Mouse (Mus musculus) heart, embryonic 13.5 days (tissue): ENCODE data around the gene Cib4. TPM values are rescaled to one million over a fixed set of nuclear protein-coding genes. Genes with fewer than 3 reads are reported as not detected.

Experiments
- ATAC-seq: fragments of 200-750 bp; cut with Nextera tagmentation; 2 replicates; pipeline ENCODE4 v1.8.0; 2017; ENCODE audit warnings: moderate TSS enrichment; ENCODE audit not compliant: insufficient number of reproducible peaks, low FRiP score, low TSS enrichment; ENCODE audit errors: extremely low read depth
- H3K27ac ChIP-seq: fragments of 300-500 bp; sonication (generic); replicated peaks from 2 replicates; pipeline ENCODE4 v1.5.1; 2015; ENCODE audit warnings: moderate library complexity, mild to moderate bottlenecking, inconsistent platforms
- H3K27me3 ChIP-seq: fragments of 300-500 bp; sonication (generic); replicated peaks from 2 replicates; pipeline ENCODE4 v1.6.1; 2015; ENCODE audit warnings: mild to moderate bottlenecking, inconsistent platforms
- H3K36me3 ChIP-seq: fragments of 300-500 bp; sonication (generic); 2 replicates; pipeline ENCODE4 v1.6.1; 2015; ENCODE audit warnings: mild to moderate bottlenecking, inconsistent platforms
- H3K4me1 ChIP-seq: fragments of 300-500 bp; sonication (generic); 2 replicates; pipeline ENCODE4 v1.6.1; 2015; ENCODE audit warnings: inconsistent platforms
- H3K4me2 ChIP-seq: fragments of 300-500 bp; sonication (generic); 2 replicates; pipeline ENCODE4 v1.6.1; 2015; ENCODE audit warnings: inconsistent platforms, mild to moderate bottlenecking, moderate library complexity
- H3K4me3 ChIP-seq: fragments of 300-500 bp; sonication (generic); 2 replicates; pipeline ENCODE4 v1.5.1; 2015; ENCODE audit warnings: moderate library complexity, mild to moderate bottlenecking, inconsistent platforms
- H3K9ac ChIP-seq: fragments of 300-500 bp; sonication (generic); 2 replicates; pipeline ENCODE4 v1.6.1; 2015; ENCODE audit warnings: inconsistent platforms, mild to moderate bottlenecking, moderate library complexity
- H3K9me3 ChIP-seq: fragments of 300-500 bp; sonication (generic); 2 replicates; pipeline ENCODE4 v1.6.1; 2016; ENCODE audit warnings: inconsistent platforms
- WGBS: fragments of 180-500 bp; shearing (Covaris S2); methylation state at CpG from one replicate; pipeline ENCODE4 v1.1.7; 2015; ENCODE audit warnings: mixed read lengths; 5-methylcytosine and 5-hydroxymethylcytosine counted together
- polyA plus RNA-seq: library from polyadenylated mRNA; unstranded; fragments of >200 nt; fragmentation: Nextera tagmentation; extraction: Ambion mirVana; gene quantifications from 2 replicates; pipeline ENCODE4 v1.2.1, GENCODE M21; 2015

Cib4 gene
- polyA plus RNA-seq, 1 experiment from 2014 or later, result not detected

DNA sequence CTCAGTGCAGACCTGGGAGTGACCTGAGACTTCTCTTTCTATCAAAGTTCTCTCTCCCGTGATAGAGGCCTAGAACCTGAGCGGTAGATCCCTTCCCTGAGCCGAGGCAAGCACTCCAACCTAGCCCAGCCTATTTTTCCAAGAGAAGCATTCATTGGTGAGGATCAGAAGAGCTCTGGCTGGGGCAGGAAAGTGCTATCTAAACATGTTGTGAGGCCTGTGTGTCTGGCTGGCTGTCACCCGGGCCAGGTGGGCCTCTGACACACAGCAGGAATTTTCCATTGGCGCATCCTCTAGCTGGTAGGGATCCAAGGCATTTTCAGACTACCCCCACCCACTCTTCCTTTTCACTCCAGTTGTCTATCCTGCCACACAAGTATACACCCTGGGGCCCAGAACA, 26.2 kb upstream of the Cib4 start:
- no peak overlapping the region for H3K4me2 ChIP-seq
- H3K9ac ChIP-seq, result no peak overlapping the region

DNA sequence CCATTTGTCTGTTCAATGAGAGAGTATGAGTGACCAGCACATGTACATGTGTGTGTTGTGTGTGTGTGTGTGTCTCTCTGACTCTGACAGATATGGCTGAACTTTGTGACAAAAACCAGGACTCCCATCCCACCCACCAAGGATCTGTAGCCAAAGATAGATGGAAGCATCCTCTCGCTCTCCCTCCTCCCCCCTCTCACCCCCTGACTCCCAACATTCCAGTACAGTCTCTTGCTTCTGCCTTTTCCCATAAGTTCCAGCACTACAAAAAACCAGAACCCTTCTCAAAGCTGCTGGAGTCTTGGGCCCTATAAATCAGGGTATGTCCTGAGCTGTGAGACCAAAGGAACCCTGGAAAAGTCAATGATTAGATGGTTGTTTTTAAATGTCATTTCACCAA, 22.8 kb upstream of the Cib4 start:
- Histone ChIP-seq H3K9me3 (no peaks in the 10 kb centered on the region), H3K4me3 (no peak overlapping the region), H3K27ac (no peak overlapping the region), H3K9ac (no peak overlapping the region), H3K27me3 (no peaks in the 10 kb centered on the region), H3K36me3 (no peaks in the 10 kb centered on the region), H3K4me1 (peaks cover 32% of the 10 kb centered on the region), H3K4me2 (no peak overlapping the region)
- 64% methylated on average over 1 of the region's 1 CpGs for WGBS
- no peak for ATAC-seq

More for the DNA sequence above, 26.2 kb upstream of the Cib4 start:
- H3K27ac ChIP-seq, result peak overlapping the region; percentile 88
- H3K4me1 ChIP-seq, result peaks cover 50% of the 10 kb centered on the region
- WGBS, result 18% methylated on average over 5 of the region's 5 CpGs
- H3K36me3 ChIP-seq, result no peaks in the 10 kb centered on the region
- ATAC-seq, result peak; percentile 53; the same call in 1 of the 2 replicates
- H3K27me3 ChIP-seq, result no peaks in the 10 kb centered on the region
- no peak overlapping the region for H3K4me3 ChIP-seq
- 0 out of 2 replicates have a peak, but pooled peaks cover 3% of the 10 kb centered on the region for H3K9me3 ChIP-seq

DNA sequence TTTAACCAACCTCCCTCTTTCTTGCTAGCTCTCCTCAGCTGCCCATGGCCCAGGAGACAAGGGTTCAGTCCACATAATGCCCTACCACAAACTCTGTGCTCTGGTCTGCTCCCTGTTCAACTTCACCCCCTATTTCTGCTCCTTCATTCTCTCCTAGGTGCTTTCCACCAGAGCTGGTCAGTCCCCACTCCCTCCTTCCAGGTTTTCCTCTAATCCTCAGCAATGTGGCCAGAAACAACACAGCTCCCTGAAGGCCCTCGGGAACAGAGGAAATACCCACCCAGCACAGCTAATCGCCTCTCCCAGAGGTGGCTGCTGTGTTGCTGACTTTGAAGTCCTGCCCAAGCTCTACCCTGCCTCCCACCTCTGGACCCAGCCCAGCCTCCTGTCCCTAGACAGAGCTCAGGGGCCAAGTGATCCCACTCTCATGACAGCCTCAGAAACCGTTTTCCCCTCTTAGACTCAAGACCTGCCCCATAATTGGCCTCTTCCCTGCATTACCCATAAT, 14.4 kb upstream of the Cib4 start:
- Histone ChIP-seq H3K4me3 (no peak overlapping the region), H3K9ac (no peak overlapping the region), H3K4me1 (peaks cover 19% of the 10 kb centered on the region), H3K4me2 (no peak overlapping the region), H3K9me3 (peaks cover 4% of the 10 kb centered on the region; the same call in 1 of the 2 replicates), H3K27ac (no peak overlapping the region), H3K27me3 (no peaks in the 10 kb centered on the region), H3K36me3 (no peaks in the 10 kb centered on the region)
- WGBS, result 19% methylated on average over 3 of the region's 3 CpGs
- peak; percentile 19 for ATAC-seq

DNA sequence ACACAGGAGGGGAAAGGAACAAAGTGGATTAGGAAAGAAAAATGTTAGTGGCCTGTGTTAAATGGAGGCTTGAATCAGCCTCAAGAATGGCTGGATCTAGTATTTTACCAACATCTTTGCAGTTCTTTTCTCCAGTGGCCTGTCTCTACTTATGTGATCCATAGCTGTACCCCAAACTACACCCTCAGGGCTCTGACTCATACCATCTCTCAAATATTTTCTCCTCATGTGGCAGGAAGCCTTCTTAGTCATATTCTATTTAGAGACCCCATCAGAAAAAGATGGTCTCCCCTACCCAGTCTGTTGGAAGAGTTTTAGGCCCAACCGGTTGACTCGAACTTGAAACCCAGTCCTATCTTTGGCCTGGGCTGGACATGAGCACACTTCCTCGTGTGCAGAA, 13.8 kb upstream of the Cib4 start:
- WGBS, result 75% methylated on average over 3 of the region's 3 CpGs
- no peaks in the 10 kb centered on the region for H3K36me3 ChIP-seq
- no peak for ATAC-seq
- H3K4me3 ChIP-seq, result no peak overlapping the region
- peaks cover 4% of the 10 kb centered on the region; the same call in 1 of the 2 replicates for H3K9me3 ChIP-seq
- H3K27me3 ChIP-seq, result no peaks in the 10 kb centered on the region
- H3K4me1 ChIP-seq, result peaks cover 25% of the 10 kb centered on the region
- no peak overlapping the region for H3K9ac ChIP-seq
- no peak overlapping the region for H3K4me2 ChIP-seq
- H3K27ac ChIP-seq, result no peak overlapping the region

DNA sequence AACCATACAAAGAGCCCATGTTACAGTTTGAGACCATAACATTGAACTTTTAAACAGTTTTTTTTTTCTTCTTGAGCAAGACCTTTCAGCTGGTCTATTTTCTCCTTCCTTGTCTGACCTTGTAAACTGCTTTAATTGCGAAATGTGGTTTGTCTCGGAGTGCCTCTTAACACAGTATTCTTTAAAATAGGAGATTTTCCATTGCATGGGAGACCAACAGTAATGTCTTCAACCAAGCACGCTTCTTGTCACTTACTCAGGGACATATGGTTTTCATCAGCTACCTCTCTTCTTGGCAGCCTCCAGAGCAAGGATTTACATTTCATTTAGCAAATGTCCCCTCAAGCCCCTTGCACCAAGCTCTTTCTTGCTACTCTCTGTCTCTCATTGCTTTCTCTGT, 10.6 kb upstream of the Cib4 start:
- H3K27ac ChIP-seq, result no peak overlapping the region
- H3K36me3 ChIP-seq, result no peaks in the 10 kb centered on the region
- H3K9ac ChIP-seq, result no peak overlapping the region
- H3K4me1 ChIP-seq, result peaks cover 28% of the 10 kb centered on the region
- H3K27me3 ChIP-seq, result no peaks in the 10 kb centered on the region
- H3K9me3 ChIP-seq, result no peaks in the 10 kb centered on the region
- 64% methylated on average over 3 of the region's 3 CpGs for WGBS
- no peak for ATAC-seq
- no peak overlapping the region for H3K4me3 ChIP-seq
- no peak overlapping the region for H3K4me2 ChIP-seq

- Histone ChIP-seq H3K27ac (no peak overlapping the region), H3K27me3 (no peaks in the 10 kb centered on the region), H3K4me2 (no peak overlapping the region), H3K4me3 (no peak overlapping the region), H3K9ac (no peak overlapping the region), H3K4me1 (peaks cover 28% of the 10 kb centered on the region), H3K9me3 (no peaks in the 10 kb centered on the region), H3K36me3 (no peaks in the 10 kb centered on the region)
- ATAC-seq, result no peak
- WGBS, result 40% methylated on average over 8 of the region's 8 CpGs
Observed at GRCm38 (mm10) chr5:30554981-30555380, 9.3 kb upstream of the Cib4 start.

DNA sequence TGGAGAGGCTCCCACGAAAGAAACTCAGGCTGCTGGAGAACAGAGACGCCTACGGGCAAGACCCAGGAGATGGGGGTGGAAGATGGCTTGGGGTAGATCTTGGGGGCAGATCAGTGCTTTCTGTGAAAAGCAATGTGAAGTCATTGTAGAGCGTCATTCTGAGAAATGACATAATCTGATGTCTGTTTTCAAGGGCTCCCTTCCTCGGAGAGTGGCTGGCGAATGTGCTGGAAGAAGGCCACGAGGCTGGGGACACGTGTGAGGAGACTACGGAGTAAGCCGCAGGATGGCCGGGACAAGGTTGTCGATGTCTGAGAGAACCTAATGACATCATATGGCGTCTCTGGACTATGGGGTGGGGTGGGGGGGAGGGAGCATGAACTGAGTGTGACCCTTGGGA, 8.3 kb upstream of the Cib4 start:
- no peaks in the 10 kb centered on the region for H3K27me3 ChIP-seq
- H3K9ac ChIP-seq, result no peak overlapping the region
- H3K36me3 ChIP-seq, result no peaks in the 10 kb centered on the region
- H3K27ac ChIP-seq, result no peak overlapping the region
- no peaks in the 10 kb centered on the region for H3K9me3 ChIP-seq
- H3K4me1 ChIP-seq, result peaks cover 28% of the 10 kb centered on the region
- WGBS, result 72% methylated on average over 13 of the region's 13 CpGs
- H3K4me2 ChIP-seq, result no peak overlapping the region
- no peak for ATAC-seq
- H3K4me3 ChIP-seq, result no peak overlapping the region

DNA sequence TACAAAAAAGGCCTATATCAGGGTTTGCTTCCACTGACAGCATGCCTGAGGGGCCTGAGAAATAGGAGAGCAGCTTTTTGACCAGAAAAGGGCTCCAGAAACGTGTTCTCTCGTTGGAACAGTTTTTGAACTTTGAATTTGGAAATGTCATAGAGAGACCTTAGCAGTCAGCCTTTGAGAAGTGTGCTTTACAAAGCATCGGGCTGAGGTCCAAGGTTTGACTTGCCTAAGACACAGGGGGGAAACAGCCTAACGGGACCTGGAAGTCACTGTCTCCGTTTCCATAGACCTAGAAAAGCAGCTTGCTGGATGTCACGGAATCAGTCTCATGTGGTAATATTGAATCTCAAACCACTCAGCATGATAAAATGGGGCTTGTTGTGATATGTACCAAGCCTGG, 6.4 kb upstream of the Cib4 start:
- no peaks in the 10 kb centered on the region for H3K27me3 ChIP-seq
- no peaks in the 10 kb centered on the region for H3K36me3 ChIP-seq
- H3K4me1 ChIP-seq, result peaks cover 35% of the 10 kb centered on the region
- no peak overlapping the region for H3K4me3 ChIP-seq
- 77% methylated on average over 6 of the region's 6 CpGs for WGBS
- H3K4me2 ChIP-seq, result no peak overlapping the region
- no peak for ATAC-seq
- H3K27ac ChIP-seq, result no peak overlapping the region
- H3K9me3 ChIP-seq, result no peaks in the 10 kb centered on the region
- H3K9ac ChIP-seq, result no peak overlapping the region

- no peak for ATAC-seq
- 81% methylated on average over 8 of the region's 8 CpGs for WGBS
- no peaks in the 10 kb centered on the region for H3K36me3 ChIP-seq
- no peak overlapping the region for H3K27ac ChIP-seq
- no peak overlapping the region for H3K9ac ChIP-seq
- H3K27me3 ChIP-seq, result no peaks in the 10 kb centered on the region
- no peak overlapping the region for H3K4me2 ChIP-seq
- peaks cover 28% of the 10 kb centered on the region for H3K4me1 ChIP-seq
- no peak overlapping the region for H3K4me3 ChIP-seq
- H3K9me3 ChIP-seq, result no peaks in the 10 kb centered on the region
Observed at GRCm38 (mm10) chr5:30551022-30551638, 5.5 kb upstream of the Cib4 start.

GRCm38 (mm10) chr5:30550334-30551021, 4.8 kb upstream of the Cib4 start:
- Histone ChIP-seq H3K9ac (no peak overlapping the region), H3K4me1 (peaks cover 26% of the 10 kb centered on the region), H3K4me3 (no peak overlapping the region), H3K36me3 (no peaks in the 10 kb centered on the region), H3K27me3 (no peaks in the 10 kb centered on the region), H3K27ac (no peak overlapping the region), H3K9me3 (no peaks in the 10 kb centered on the region), H3K4me2 (no peak overlapping the region)
- ATAC-seq, result no peak
- WGBS, result 60% methylated on average over 9 of the region's 9 CpGs

- no peak for ATAC-seq
- Histone ChIP-seq H3K27ac (no peak overlapping the region), H3K36me3 (no peaks in the 10 kb centered on the region), H3K4me1 (peaks cover 22% of the 10 kb centered on the region), H3K4me2 (no peak overlapping the region), H3K9ac (no peak overlapping the region), H3K9me3 (no peaks in the 10 kb centered on the region), H3K27me3 (no peaks in the 10 kb centered on the region), H3K4me3 (no peak overlapping the region)
- 74% methylated on average over 2 of the region's 2 CpGs for WGBS
Observed at GRCm38 (mm10) chr5:30548681-30549080, 3.0 kb upstream of the Cib4 start.
